Mouse (Mus musculus) midbrain, embryonic 11.5 days (tissue): ENCODE measurements around the gene Pik3cb. TPM values are rescaled to one million over a fixed set of nuclear protein-coding genes. Genes with fewer than 3 reads are reported as not detected.
A peak's percentile ranks its signal among the peaks of the same experiment; 100 is the strongest.

Source experiments
- ATAC-seq: fragments of 200-750 bp; cut with Nextera tagmentation; 2 replicates; pipeline ENCODE4 v1.8.0; 2017; ENCODE audit warnings: moderate TSS enrichment, moderate library complexity; ENCODE audit not compliant: low FRiP score
- DNase-seq: peaks from one replicate; pipeline ENCODE4 v3.0.0; 2015; ENCODE audit warnings: low spot score; ENCODE audit errors: missing footprints
- H3K27ac ChIP-seq: fragments of 300-500 bp; sonication (generic); 2 replicates; pipeline ENCODE4 v1.5.1; 2014; ENCODE audit warnings: low read depth, low read length
- H3K27me3 ChIP-seq: fragments of 300-500 bp; sonication (generic); 2 replicates; pipeline ENCODE4 v1.6.1; 2014; ENCODE audit warnings: mild to moderate bottlenecking, low read length, moderate library complexity, mixed read lengths; ENCODE audit not compliant: control insufficient read depth, insufficient read depth
- H3K36me3 ChIP-seq: fragments of 300-500 bp; sonication (generic); 2 replicates; pipeline ENCODE4 v1.6.1; 2014; ENCODE audit warnings: mild to moderate bottlenecking, low read length, moderate library complexity, mixed read lengths; ENCODE audit not compliant: control insufficient read depth, insufficient read depth
- H3K4me1 ChIP-seq: fragments of 300-500 bp; sonication (generic); 2 replicates; pipeline ENCODE4 v1.6.1; 2014; ENCODE audit warnings: low read length; ENCODE audit not compliant: control insufficient read depth, insufficient read depth
- H3K4me2 ChIP-seq: fragments of 300-500 bp; sonication (generic); 2 replicates; pipeline ENCODE4 v1.6.1; 2014; ENCODE audit warnings: mild to moderate bottlenecking, moderate library complexity
- H3K4me3 ChIP-seq: fragments of 300-500 bp; sonication (generic); 2 replicates; pipeline ENCODE4 v1.5.1; 2014; ENCODE audit warnings: low read depth, low read length
- H3K9ac ChIP-seq: fragments of 300-500 bp; sonication (generic); 2 replicates; pipeline ENCODE4 v1.6.1; 2014; ENCODE audit warnings: low read length
- H3K9me3 ChIP-seq: fragments of 300-500 bp; sonication (generic); 2 replicates; pipeline ENCODE4 v1.6.1; 2016; ENCODE audit warnings: low read length; ENCODE audit not compliant: control insufficient read depth
- WGBS: fragments of 180-500 bp; shearing (Covaris S2); extraction: QIAGEN DNeasy Blood & Tissue Kit; methylation state at CpG from one replicate; pipeline ENCODE4 v1.1.7; 2014; 5-methylcytosine and 5-hydroxymethylcytosine counted together
- polyA plus RNA-seq: library from polyadenylated mRNA; unstranded; fragments of >200 nt; fragmentation: Nextera tagmentation; extraction: Ambion mirVana; gene quantifications from 2 replicates; pipeline ENCODE4 v1.2.1, GENCODE M21; 2014

Pik3cb gene
- polyA plus RNA-seq, 1 experiment from 2014 or later = 1.1 TPM

DNA sequence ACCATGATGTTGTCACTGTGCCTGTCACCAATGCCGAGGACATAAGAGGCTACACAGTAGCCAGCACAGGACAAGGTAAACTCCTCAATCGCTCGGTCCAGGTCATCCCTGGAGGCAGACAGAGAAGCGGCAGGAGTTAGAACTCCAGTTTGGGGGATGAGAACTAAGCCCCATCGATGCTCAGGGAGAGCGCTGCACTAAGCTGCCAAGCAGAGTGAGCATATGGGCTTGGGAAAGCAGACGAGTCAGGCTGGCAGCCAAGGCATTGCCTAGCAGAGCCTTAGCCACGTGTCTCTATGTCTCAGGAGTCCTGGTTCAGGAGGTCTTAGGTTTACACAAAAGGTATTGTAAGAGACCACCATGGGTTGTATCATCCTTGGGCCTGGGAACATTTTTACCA, 95.7 kb downstream of the Pik3cb start:
- Histone ChIP-seq H3K9ac (no peak overlapping the region), H3K4me3 (no peak overlapping the region), H3K4me1 (no peaks in the 10 kb centered on the region), H3K27me3 (no peaks in the 10 kb centered on the region), H3K36me3 (no peaks in the 10 kb centered on the region), H3K27ac (no peak overlapping the region), H3K4me2 (no peak overlapping the region), H3K9me3 (no peaks in the 10 kb centered on the region)
- WGBS = 88% methylated on average over 8 of the region's 8 CpGs
- no peak for ATAC-seq
- no peak for DNase-seq

DNA sequence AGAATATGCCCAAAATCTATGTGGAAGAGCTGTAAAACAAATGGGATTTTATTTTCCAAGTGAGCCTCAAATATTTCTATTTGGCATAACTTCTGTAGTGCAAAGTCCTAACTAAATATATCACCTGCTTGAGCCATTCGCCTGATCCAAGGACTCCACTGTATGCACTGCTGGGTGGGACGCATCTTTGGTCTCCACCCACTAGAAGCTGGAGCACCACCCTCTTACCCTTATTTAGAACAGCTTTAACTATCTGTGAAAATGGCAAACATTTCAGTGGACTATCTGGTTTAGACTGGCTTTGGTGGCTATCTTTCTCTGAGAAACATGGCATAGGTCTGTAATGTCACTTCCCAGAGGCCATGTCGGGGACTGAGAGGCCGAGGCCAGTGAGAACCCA, 97.8 kb downstream of the Pik3cb start:
- Histone ChIP-seq H3K9ac (no peak overlapping the region), H3K4me1 (no peaks in the 10 kb centered on the region), H3K4me2 (no peak overlapping the region), H3K27me3 (no peaks in the 10 kb centered on the region), H3K27ac (no peak overlapping the region), H3K9me3 (no peaks in the 10 kb centered on the region), H3K36me3 (no peaks in the 10 kb centered on the region), H3K4me3 (no peak overlapping the region)
- WGBS = 91% methylated on average over 4 of the region's 4 CpGs
- ATAC-seq = no peak
- peak; percentile 35 for DNase-seq

DNA sequence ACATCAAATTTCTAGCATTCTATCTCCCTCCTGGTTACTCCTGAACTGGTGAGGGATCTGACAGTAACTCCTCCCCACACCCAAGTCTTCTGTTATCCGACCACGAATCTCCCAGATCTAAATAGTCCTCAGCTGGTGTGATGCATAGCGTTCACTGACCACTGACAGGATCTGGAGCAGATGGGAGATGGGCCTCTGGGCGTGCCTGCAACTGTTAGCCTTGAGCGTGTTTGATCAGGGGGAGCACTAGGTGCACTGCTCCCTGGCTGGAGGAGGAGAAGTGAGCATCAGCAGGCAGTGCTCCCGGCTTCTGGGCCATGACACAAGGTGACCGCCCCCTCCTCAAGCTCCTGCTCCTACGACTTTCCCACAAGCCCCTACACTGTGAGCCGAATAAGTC, 98.4 kb downstream of the Pik3cb start:
- no peaks in the 10 kb centered on the region for H3K36me3 ChIP-seq
- DNase-seq = peak; percentile 54
- ATAC-seq = no peak
- no peak overlapping the region for H3K4me2 ChIP-seq
- H3K27me3 ChIP-seq = no peaks in the 10 kb centered on the region
- no peak overlapping the region for H3K27ac ChIP-seq
- no peaks in the 10 kb centered on the region for H3K4me1 ChIP-seq
- no peaks in the 10 kb centered on the region for H3K9me3 ChIP-seq
- 90% methylated on average over 9 of the region's 9 CpGs for WGBS
- H3K9ac ChIP-seq = no peak overlapping the region
- no peak overlapping the region for H3K4me3 ChIP-seq

DNA sequence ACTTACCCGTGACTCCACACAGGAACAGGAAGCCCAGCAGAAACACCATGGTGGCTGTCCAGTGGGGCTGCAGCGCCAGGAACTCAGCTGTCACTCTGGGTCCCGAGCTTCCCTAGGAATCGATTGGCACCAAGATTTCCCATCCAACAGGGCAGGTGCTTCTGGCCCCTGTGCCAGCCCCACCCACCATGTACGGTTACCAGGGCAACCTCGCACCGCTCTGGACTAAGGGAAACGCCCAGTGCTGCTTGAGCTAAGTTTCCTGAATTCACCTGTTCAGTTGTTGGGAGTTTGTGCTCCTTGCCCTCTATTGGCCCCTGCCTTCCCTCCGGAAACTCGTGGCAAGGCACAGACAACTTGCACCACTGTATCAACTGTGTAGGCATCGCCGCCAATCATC, 104.8 kb downstream of the Pik3cb start, which contains the start of gene Gm1123:
Gm1123 (minus strand) TSS at position 141 of the 400 bp plus-strand sequence.
- no peaks in the 10 kb centered on the region for H3K9me3 ChIP-seq
- DNase-seq (peak; percentile 51), ATAC-seq (no peak)
- no peak within 1 kb of the TSS for H3K4me2 ChIP-seq
- H3K4me1 ChIP-seq = no peaks in the 10 kb centered on the region
- no peaks in the 10 kb centered on the region for H3K27me3 ChIP-seq
- H3K36me3 ChIP-seq = no peaks in the 10 kb centered on the region
- no peak within 1 kb of the TSS for H3K4me3 ChIP-seq
- H3K27ac ChIP-seq = no peak within 1 kb of the TSS
- H3K9ac ChIP-seq = no peak within 1 kb of the TSS
- 86% methylated on average over 12 of the region's 12 CpGs for WGBS

DNA sequence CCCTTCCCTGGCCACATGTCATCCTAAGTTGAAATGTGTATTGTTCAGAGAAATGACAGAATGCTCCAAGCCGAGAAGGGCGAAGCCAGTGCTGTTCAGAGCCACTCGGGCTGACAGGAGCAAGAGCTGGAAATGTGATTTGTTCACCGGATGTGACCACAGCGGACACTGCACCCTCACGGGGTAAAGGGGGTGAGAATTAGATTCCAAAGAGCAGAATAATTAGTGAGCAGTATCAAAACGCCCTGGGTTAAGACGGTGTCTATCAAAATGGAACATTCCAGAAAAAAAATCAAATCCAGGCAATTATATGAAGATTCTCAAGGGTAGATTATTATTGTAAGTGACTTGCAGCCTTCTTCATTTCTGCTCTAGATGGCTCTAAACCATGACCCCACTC, 106.3 kb downstream of the Pik3cb start:
- Histone ChIP-seq H3K4me3 (no peak overlapping the region), H3K4me1 (no peaks in the 10 kb centered on the region), H3K9me3 (no peaks in the 10 kb centered on the region), H3K4me2 (no peak overlapping the region), H3K27me3 (no peaks in the 10 kb centered on the region), H3K9ac (no peak overlapping the region), H3K27ac (no peak overlapping the region), H3K36me3 (no peaks in the 10 kb centered on the region)
- ATAC-seq (no peak), DNase-seq (peak; percentile 81)
- 89% methylated on average over 8 of the region's 8 CpGs for WGBS

DNA sequence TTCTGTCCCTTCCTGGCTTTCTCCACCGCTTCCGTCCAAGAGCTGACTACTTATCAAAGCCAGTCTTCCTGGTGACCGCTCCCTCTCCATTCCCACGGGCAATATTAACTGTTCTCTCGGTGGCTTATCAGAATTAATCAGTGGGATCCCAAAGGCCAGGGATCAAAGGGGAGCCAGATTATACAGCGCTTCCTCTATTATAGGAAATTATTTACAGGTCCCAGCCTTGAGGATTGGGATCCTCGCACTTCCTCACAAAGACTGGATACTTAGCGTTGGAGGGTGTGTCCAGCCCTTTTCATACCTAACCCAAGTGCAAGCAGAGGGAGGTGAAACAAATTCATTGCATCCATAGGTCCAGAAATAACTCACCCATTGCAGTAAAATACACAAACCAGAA, 108.4 kb downstream of the Pik3cb start:
- H3K9ac ChIP-seq = no peak overlapping the region
- WGBS = 79% methylated on average over 8 of the region's 8 CpGs

DNA sequence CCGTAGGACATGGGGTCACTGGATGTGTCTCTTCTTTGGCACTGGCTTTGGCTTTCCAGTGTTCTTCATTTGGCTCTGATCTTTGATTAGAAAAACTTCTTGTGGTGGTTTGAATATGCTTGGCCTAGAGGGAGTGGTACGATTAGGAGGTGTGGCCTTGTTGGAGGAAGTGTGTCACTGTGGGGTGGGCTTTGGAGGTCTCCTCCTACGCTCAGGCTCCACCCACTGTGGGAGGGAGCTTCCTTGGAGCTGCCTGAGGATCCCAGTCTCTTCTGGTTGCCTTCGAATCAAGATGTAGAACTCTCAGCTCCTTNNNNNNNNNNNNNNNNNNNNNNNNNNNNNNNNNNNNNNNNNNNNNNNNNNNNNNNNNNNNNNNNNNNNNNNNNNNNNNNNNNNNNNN, 118.7 kb downstream of the Pik3cb start:
- H3K27ac ChIP-seq = no peak overlapping the region
- H3K36me3 ChIP-seq = no peaks in the 10 kb centered on the region
- no peaks in the 10 kb centered on the region for H3K4me1 ChIP-seq
- no peaks in the 10 kb centered on the region for H3K9me3 ChIP-seq
- H3K27me3 ChIP-seq = no peaks in the 10 kb centered on the region
- H3K4me3 ChIP-seq = no peak overlapping the region
- DNase-seq = peak; percentile 76
- H3K4me2 ChIP-seq = no peak overlapping the region
- no peak for ATAC-seq
- 88% methylated on average over 4 of the region's 4 CpGs for WGBS
- no peak overlapping the region for H3K9ac ChIP-seq

More for the DNA sequence above, 108.4 kb downstream of the Pik3cb start:
- ATAC-seq (no peak), DNase-seq (peak; percentile 75)
- no peaks in the 10 kb centered on the region for H3K4me1 ChIP-seq
- no peaks in the 10 kb centered on the region for H3K36me3 ChIP-seq
- H3K27ac ChIP-seq = no peak overlapping the region
- H3K27me3 ChIP-seq = no peaks in the 10 kb centered on the region
- H3K9me3 ChIP-seq = no peaks in the 10 kb centered on the region
- no peak overlapping the region for H3K4me2 ChIP-seq
- H3K4me3 ChIP-seq = no peak overlapping the region

DNA sequence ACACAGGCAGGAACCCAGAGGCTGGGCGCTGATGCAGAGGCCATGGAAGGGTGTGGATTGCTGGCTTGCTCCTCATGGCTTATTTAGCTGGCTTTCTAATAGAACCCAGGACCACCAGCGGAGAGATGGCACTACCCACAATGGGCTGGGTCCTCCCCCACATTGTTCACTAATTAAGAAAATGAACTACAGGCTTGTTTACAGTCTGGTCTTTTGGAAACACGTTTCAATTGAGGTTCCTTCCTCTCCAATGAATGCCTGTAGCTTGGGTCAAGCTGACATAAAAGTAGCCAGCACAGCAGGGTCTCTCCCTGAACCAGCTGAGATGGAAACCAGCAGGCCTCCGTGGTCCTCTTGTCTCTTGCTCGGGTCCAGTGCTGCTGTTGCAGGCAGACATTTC, 119.3 kb downstream of the Pik3cb start:
- no peak overlapping the region for H3K4me3 ChIP-seq
- no peaks in the 10 kb centered on the region for H3K36me3 ChIP-seq
- no peak overlapping the region for H3K9ac ChIP-seq
- 33% methylated on average over 5 of the region's 5 CpGs for WGBS
- no peaks in the 10 kb centered on the region for H3K9me3 ChIP-seq
- no peak overlapping the region for H3K4me2 ChIP-seq
- no peaks in the 10 kb centered on the region for H3K27me3 ChIP-seq
- H3K27ac ChIP-seq = no peak overlapping the region
- H3K4me1 ChIP-seq = no peaks in the 10 kb centered on the region
- ATAC-seq = no peak
- peak; percentile 60 for DNase-seq

DNA sequence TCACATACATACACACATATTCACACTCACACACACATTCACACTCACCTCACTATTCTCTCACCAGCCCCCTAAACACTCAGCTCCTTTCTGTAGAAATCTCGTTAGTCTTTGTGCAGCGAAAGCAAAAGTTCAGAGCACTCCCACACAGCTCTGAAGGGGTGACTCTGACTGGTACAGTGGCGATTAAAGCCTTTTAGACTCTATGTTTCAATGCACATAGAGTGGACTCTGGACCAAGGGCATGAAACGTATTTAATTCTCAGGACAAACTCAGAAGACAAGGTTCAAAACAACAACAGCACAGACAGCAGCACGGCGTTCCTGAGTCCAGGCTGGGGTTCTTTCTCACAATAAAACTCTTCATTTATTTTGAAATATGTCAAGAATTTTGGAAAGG, 122.7 kb downstream of the Pik3cb start:
- H3K9ac ChIP-seq = no peak overlapping the region
- DNase-seq = no peak
- no peaks in the 10 kb centered on the region for H3K9me3 ChIP-seq
- H3K27me3 ChIP-seq = no peaks in the 10 kb centered on the region
- no peak overlapping the region for H3K4me2 ChIP-seq
- ATAC-seq = no peak
- 90% methylated on average over 6 of the region's 6 CpGs for whole genome bisulfite sequencing
- H3K27ac ChIP-seq = no peak overlapping the region
- H3K4me1 ChIP-seq = no peaks in the 10 kb centered on the region
- no peak overlapping the region for H3K4me3 ChIP-seq
- no peaks in the 10 kb centered on the region for H3K36me3 ChIP-seq

DNA sequence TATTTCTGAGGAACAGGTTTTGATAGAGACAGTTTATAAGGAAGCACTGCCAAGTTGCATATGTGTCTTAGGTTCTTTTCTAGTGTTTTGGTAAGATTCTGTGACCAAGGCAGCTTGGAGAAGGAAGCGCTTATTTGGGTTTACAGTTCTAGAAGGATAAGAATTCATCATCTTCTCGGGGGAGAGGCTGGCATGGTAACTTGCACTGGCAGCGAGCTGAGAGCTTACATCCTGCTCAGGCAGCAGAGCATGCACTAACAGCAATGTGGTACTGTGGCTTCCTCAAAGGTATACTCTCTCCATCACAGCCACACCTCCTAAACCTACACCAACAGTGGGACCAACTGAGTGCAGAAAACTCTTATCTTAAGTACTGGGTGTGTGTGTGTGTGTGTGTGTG, 123.7 kb downstream of the Pik3cb start:
- Histone ChIP-seq H3K27ac (no peak overlapping the region), H3K4me2 (no peak overlapping the region), H3K9me3 (no peaks in the 10 kb centered on the region), H3K4me3 (no peak overlapping the region), H3K4me1 (no peaks in the 10 kb centered on the region), H3K27me3 (no peaks in the 10 kb centered on the region), H3K36me3 (no peaks in the 10 kb centered on the region), H3K9ac (no peak overlapping the region)
- WGBS = 80% methylated on average over 3 of the region's 3 CpGs
- ATAC-seq (no peak), DNase-seq (peak; percentile 1)
